Mouse (Mus musculus): ENCODE measurements at regions not wholly inside any gene's neighbourhood (a gene's known extent, or its start where the extent isn't known, plus 50 kb on each side); places are given as distances from the start of the nearest gene placed in this dataset.
"Not testable (repeated sequence)": the region's sequence is repeated elsewhere in the genome, so short reads cannot be mapped to it uniquely, and the experiment has no call there.

GRCm38 (mm10) chr13:103620958-103621357, 153.4 kb downstream of the Srek1 start:
- DNase-seq = not testable (repeated sequence)

- no peak for DNase-seq
Measured at GRCm38 (mm10) chr13:103613333-103613725, 161.1 kb downstream of the Srek1 start.

GRCm38 (mm10) chr13:103612720-103613332, 161.6 kb downstream of the Srek1 start:
- no peak for DNase-seq

GRCm38 (mm10) chr13:103602302-103602701, 172.1 kb downstream of the Srek1 start:
- DNase-seq = no peak

- no peak for DNase-seq
Measured at GRCm38 (mm10) chr13:103592371-103592770, 182.0 kb downstream of the Srek1 start.

- no peak for DNase-seq
Measured at GRCm38 (mm10) chr13:103591874-103592273, 182.5 kb downstream of the Srek1 start.

GRCm38 (mm10) chr13:103591381-103591780, 183.0 kb downstream of the Srek1 start:
- DNase-seq = not testable (repeated sequence)

GRCm38 (mm10) chr13:103589646-103590045, 184.8 kb downstream of the Srek1 start:
- no peak for DNase-seq

- DNase-seq = no peak
Measured at GRCm38 (mm10) chr13:103576856-103577255, 197.6 kb downstream of the Srek1 start.

GRCm38 (mm10) chr13:103564715-103565114, 209.7 kb downstream of the Srek1 start:
- DNase-seq = no peak

GRCm38 (mm10) chr13:103561795-103562705, 212.4 kb downstream of the Srek1 start:
- no peak for DNase-seq

- no peak for DNase-seq
Measured at GRCm38 (mm10) chr13:103558915-103559314, 215.5 kb downstream of the Srek1 start.

- no peak for DNase-seq
Measured at GRCm38 (mm10) chr13:103539577-103539976, 205.3 kb upstream of the Mast4 start.

GRCm38 (mm10) chr13:103513825-103514224, 179.5 kb upstream of the Mast4 start:
- no peak for DNase-seq

GRCm38 (mm10) chr13:103512476-103512875, 178.2 kb upstream of the Mast4 start:
- no peak for DNase-seq

- DNase-seq = no peak
Measured at GRCm38 (mm10) chr13:103504987-103505386, 170.7 kb upstream of the Mast4 start.

- no peak for DNase-seq
Measured at GRCm38 (mm10) chr13:103499376-103499775, 165.1 kb upstream of the Mast4 start.

GRCm38 (mm10) chr13:103494371-103494770, 160.1 kb upstream of the Mast4 start:
- no peak for DNase-seq

GRCm38 (mm10) chr13:103493567-103493966, 159.3 kb upstream of the Mast4 start:
- no peak for DNase-seq

GRCm38 (mm10) chr13:103490049-103490448, 155.8 kb upstream of the Mast4 start:
- DNase-seq = no peak

GRCm38 (mm10) chr13:103484092-103484491, 149.8 kb upstream of the Mast4 start:
- DNase-seq = no peak

GRCm38 (mm10) chr13:103483392-103483791, 149.1 kb upstream of the Mast4 start:
- no peak for DNase-seq

GRCm38 (mm10) chr13:103476328-103476727, 142.0 kb upstream of the Mast4 start:
- DNase-seq = no peak

GRCm38 (mm10) chr13:103472216-103472615, 137.9 kb upstream of the Mast4 start:
- DNase-seq = no peak
